Mouse (Mus musculus): Measurements from ENCODE around the gene Opa3.
A peak's percentile ranks its signal among the peaks of the same experiment; 100 is the strongest.

Gene Opa3

GRCm38 (mm10) chr7:19245083-19245482, 16.9 kb downstream of the Opa3 start:
- peak; percentile 44 for DNase-seq (ENCODE audit: low read depth, low spot score)

GRCm38 (mm10) chr7:19246855-19247254, 18.7 kb downstream of the Opa3 start:
- DNase-seq (ENCODE audit: low read depth, low spot score): no peak

- no peak for DNase-seq (ENCODE audit: low read depth, low spot score)
Observed at GRCm38 (mm10) chr7:19247511-19247910, 19.4 kb downstream of the Opa3 start.

GRCm38 (mm10) chr7:19252078-19252477, 23.9 kb downstream of the Opa3 start:
- no peak for DNase-seq (ENCODE audit: low read depth, low spot score)

- DNase-seq (ENCODE audit: low read depth, low spot score): no peak
Observed at GRCm38 (mm10) chr7:19253437-19253836, 25.3 kb downstream of the Opa3 start.

GRCm38 (mm10) chr7:19255395-19255794, 27.3 kb downstream of the Opa3 start:
- DNase-seq (ENCODE audit: low read depth, low spot score): no peak

GRCm38 (mm10) chr7:19256567-19256966, 28.4 kb downstream of the Opa3 start:
- DNase-seq (ENCODE audit: low read depth, low spot score): no peak

- DNase-seq (ENCODE audit: low read depth, low spot score): peak; percentile 54
Observed at GRCm38 (mm10) chr7:19257390-19258022, 29.4 kb downstream of the Opa3 start.

GRCm38 (mm10) chr7:19258336-19258735, 30.2 kb downstream of the Opa3 start:
- no peak for DNase-seq (ENCODE audit: low read depth, low spot score)

- no peak for DNase-seq (ENCODE audit: low read depth, low spot score)
Observed at GRCm38 (mm10) chr7:19265147-19265546, 37.0 kb downstream of the Opa3 start.

GRCm38 (mm10) chr7:19265928-19266822, 38.0 kb downstream of the Opa3 start:
- no peak for DNase-seq (ENCODE audit: low read depth, low spot score)

GRCm38 (mm10) chr7:19267051-19267450, 38.9 kb downstream of the Opa3 start:
- DNase-seq (ENCODE audit: low read depth, low spot score): no peak

- DNase-seq (ENCODE audit: low read depth, low spot score): peak; percentile 53
Observed at GRCm38 (mm10) chr7:19268993-19269681, 41.0 kb downstream of the Opa3 start.

- DNase-seq (ENCODE audit: low read depth, low spot score): peak; percentile 68
Observed at GRCm38 (mm10) chr7:19269721-19270441, 41.7 kb downstream of the Opa3 start.

- DNase-seq (ENCODE audit: low read depth, low spot score): peak; percentile 37
Observed at GRCm38 (mm10) chr7:19270509-19271237, 42.5 kb downstream of the Opa3 start.

GRCm38 (mm10) chr7:19271238-19272172, 43.4 kb downstream of the Opa3 start, which contains the start of gene Vasp:
Gene Vasp (minus strand): TSS chr7:19271817.
- DNase-seq (ENCODE audit: low read depth, low spot score): peak; percentile 84

- peak; percentile 48 for DNase-seq (ENCODE audit: low read depth, low spot score)
Observed at GRCm38 (mm10) chr7:19272173-19272764, 44.1 kb downstream of the Opa3 start.

GRCm38 (mm10) chr7:19276253-19276652, 48.1 kb downstream of the Opa3 start:
- no peak for DNase-seq (ENCODE audit: low read depth, low spot score)

GRCm38 (mm10) chr7:19279052-19279451, 50.9 kb downstream of the Opa3 start:
- no peak for DNase-seq (ENCODE audit: low read depth, low spot score)
